Mouse (Mus musculus) thymus, postnatal 14 days (tissue): ENCODE data around the gene Cirbp.

Experiments used
- DNase-seq: peaks from one replicate; pipeline ENCODE4 v3.0.0; 2021

Cirbp gene

GRCm38 (mm10) chr10:80165392-80166128 is at the start of gene Cirbp:
Gene Cirbp (plus strand): TSS chr10:80165985.
- DNase-seq = no peak

- DNase-seq = peak; percentile 46
Observed at GRCm38 (mm10) chr10:80116563-80116926, 49.2 kb upstream of the Cirbp start.

GRCm38 (mm10) chr10:80116927-80117691 is 48.7 kb upstream of the Cirbp start:
- no peak for DNase-seq

- DNase-seq = peak; percentile 45
Observed at GRCm38 (mm10) chr10:80117736-80118135, 48.0 kb upstream of the Cirbp start.

GRCm38 (mm10) chr10:80118552-80118951 is 47.2 kb upstream of the Cirbp start:
- peak; percentile 30 for DNase-seq

- no peak for DNase-seq
Observed at GRCm38 (mm10) chr10:80120146-80120545, 45.6 kb upstream of the Cirbp start.

GRCm38 (mm10) chr10:80121639-80122038 is 44.1 kb upstream of the Cirbp start:
- DNase-seq = no peak

- DNase-seq = no peak
Observed at GRCm38 (mm10) chr10:80123932-80124562, 41.7 kb upstream of the Cirbp start.

GRCm38 (mm10) chr10:80127920-80128319 is 37.9 kb upstream of the Cirbp start:
- DNase-seq = no peak

GRCm38 (mm10) chr10:80129846-80130245 is 35.9 kb upstream of the Cirbp start:
- no peak for DNase-seq

GRCm38 (mm10) chr10:80130403-80131031 is 35.3 kb upstream of the Cirbp start:
- no peak for DNase-seq

- no peak for DNase-seq
Observed at GRCm38 (mm10) chr10:80131316-80131951, 34.4 kb upstream of the Cirbp start.

GRCm38 (mm10) chr10:80131952-80132350 is 33.8 kb upstream of the Cirbp start:
- DNase-seq = no peak

GRCm38 (mm10) chr10:80133226-80133849 is 32.4 kb upstream of the Cirbp start:
- DNase-seq = peak; percentile 50

GRCm38 (mm10) chr10:80134421-80134820 is 31.4 kb upstream of the Cirbp start:
- DNase-seq = no peak

GRCm38 (mm10) chr10:80135161-80135560 is 30.6 kb upstream of the Cirbp start:
- DNase-seq = no peak

GRCm38 (mm10) chr10:80135641-80136040 is 30.1 kb upstream of the Cirbp start:
- no peak for DNase-seq

GRCm38 (mm10) chr10:80136179-80136951 is 29.4 kb upstream of the Cirbp start:
- DNase-seq = no peak

- peak; percentile 53 for DNase-seq
Observed at GRCm38 (mm10) chr10:80136952-80137625, 28.7 kb upstream of the Cirbp start.

GRCm38 (mm10) chr10:80137626-80138552 is 27.9 kb upstream of the Cirbp start:
- DNase-seq = no peak
